Mouse (Mus musculus): ENCODE measurements around the gene Gtf3c6. TPM values are rescaled to one million over a fixed set of nuclear protein-coding genes. Genes with fewer than 3 reads are reported as not detected.
A peak's percentile ranks its signal among the peaks of the same experiment; 100 is the strongest.

Gene Gtf3c6
- polyA plus RNA-seq, 1 experiment, result 31.6 TPM

DNA sequence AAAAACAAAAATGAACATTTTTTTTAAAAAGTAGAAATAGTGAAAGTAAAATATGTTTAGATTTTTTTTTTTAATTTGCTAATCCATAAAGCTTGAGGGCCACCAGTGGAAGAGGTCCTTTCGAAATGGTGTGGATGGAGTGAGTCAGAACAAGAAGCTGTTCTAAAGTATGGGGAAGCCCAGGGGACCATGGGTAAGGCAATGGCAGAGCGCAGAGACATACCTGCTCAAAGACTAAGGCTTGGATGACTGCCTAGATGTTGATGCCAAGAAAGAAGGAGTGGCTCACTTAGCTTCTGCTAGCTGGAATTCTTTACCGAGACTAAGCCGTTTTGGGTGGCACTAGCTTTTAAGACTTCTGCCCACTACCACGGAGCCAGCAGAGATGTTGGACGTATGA is 4.3 kb upstream of the Gtf3c6 start:
- TF ChIP-seq CTCF (IDR thresholded peaks at IDR 0.05; ENCODE audit: extremely low read depth, insufficient read depth, low read length), result no peak
- TF ChIP-seq POLR2A (IDR thresholded peaks at IDR 0.05; ENCODE audit: extremely low read depth, insufficient read depth, low read length), result no peak
- no peak overlapping the region for H3K27ac ChIP-seq (ENCODE audit: insufficient read depth, low read length)

DNA sequence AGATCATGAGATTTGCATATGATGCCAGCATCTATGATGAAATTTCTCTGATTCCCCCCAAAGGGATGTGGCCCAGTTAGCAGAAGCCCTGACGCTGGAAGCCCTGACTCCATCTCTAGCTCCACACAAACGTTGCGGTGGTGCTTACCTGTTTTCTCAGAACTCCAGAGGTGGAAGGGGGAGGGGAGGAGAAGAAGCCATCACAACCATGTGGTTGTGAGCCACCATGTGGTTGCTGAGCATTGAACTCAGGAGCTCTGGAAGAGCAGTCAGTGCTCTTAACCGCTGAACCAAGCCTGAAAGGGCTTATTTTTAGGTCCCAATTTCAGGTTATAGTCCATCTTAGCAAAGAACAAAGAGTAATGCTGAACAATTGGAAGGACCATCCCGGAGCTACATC is 2.4 kb upstream of the Gtf3c6 start:
- Histone ChIP-seq H3K4me3 (ENCODE audit: insufficient read depth, low read length) (no peak overlapping the region), H3K27ac (ENCODE audit: insufficient read depth, low read length) (no peak overlapping the region), H3K4me1 (ENCODE audit: control insufficient read depth, insufficient read depth, low read length) (peaks cover 2% of the 10 kb centered on the region)
- TF ChIP-seq CTCF (IDR thresholded peaks at IDR 0.05; ENCODE audit: extremely low read depth, insufficient read depth, low read length), result no peak
- no peak for TF ChIP-seq POLR2A (IDR thresholded peaks at IDR 0.05; ENCODE audit: extremely low read depth, insufficient read depth, low read length)

More for the DNA sequence above, 4.3 kb upstream of the Gtf3c6 start:
- Histone ChIP-seq H3K4me3 (ENCODE audit: insufficient read depth, low read length) (no peak overlapping the region), H3K4me1 (ENCODE audit: control insufficient read depth, insufficient read depth, low read length) (no peaks in the 10 kb centered on the region)

DNA sequence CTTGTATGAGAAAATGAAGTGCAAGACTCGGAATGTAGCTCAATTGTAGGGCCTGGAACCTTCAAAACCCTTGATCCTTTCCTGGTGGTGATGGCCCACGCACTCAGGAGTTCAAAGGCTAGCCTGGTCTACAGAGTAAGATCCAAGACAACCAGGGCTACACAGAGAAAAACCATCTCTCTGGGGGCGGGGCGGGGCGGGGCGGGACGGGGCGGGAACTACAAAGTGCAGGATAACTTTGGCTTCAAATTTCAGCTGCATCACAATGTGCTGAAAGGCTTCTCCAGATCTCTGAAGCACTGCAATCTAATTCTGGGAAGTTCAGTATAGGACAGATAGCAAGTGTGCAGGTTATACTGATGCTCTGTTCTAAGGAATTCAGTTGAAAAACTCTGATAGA is 1.6 kb upstream of the Gtf3c6 start:
- Histone ChIP-seq H3K27ac (ENCODE audit: insufficient read depth, low read length) (no peak overlapping the region), H3K4me1 (ENCODE audit: control insufficient read depth, insufficient read depth, low read length) (peaks cover 2% of the 10 kb centered on the region), H3K4me3 (ENCODE audit: insufficient read depth, low read length) (no peak overlapping the region)
- no peak for TF ChIP-seq POLR2A (IDR thresholded peaks at IDR 0.05; ENCODE audit: extremely low read depth, insufficient read depth, low read length)
- TF ChIP-seq CTCF (IDR thresholded peaks at IDR 0.05; ENCODE audit: extremely low read depth, insufficient read depth, low read length), result no peak

DNA sequence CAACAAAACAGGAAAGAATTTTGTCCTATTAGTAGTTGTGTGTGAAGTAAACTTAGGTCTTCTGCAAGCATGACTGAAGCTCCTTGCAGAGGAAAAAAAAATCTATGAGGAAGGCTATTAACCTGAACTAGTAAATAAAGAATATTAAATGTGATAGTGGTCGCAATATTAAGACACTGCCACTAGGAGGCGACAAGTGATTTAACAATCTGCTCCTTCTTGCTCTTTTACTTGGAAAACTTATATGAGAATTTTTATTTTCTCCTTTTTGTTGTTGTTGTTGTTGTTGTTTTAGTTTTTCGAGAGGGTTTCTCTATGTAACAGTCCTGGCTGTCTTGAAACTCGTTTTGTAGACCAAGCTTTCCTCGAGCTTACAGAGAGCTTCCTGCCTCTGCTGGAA is 1.1 kb upstream of the Gtf3c6 start:
- peaks cover 2% of the 10 kb centered on the region for H3K4me1 ChIP-seq (ENCODE audit: control insufficient read depth, insufficient read depth, low read length)
- no peak overlapping the region for H3K4me3 ChIP-seq (ENCODE audit: insufficient read depth, low read length)
- no peak overlapping the region for H3K27ac ChIP-seq (ENCODE audit: insufficient read depth, low read length)
- no peak for TF ChIP-seq CTCF (IDR thresholded peaks at IDR 0.05; ENCODE audit: extremely low read depth, insufficient read depth, low read length)
- no peak for TF ChIP-seq POLR2A (IDR thresholded peaks at IDR 0.05; ENCODE audit: extremely low read depth, insufficient read depth, low read length)

DNA sequence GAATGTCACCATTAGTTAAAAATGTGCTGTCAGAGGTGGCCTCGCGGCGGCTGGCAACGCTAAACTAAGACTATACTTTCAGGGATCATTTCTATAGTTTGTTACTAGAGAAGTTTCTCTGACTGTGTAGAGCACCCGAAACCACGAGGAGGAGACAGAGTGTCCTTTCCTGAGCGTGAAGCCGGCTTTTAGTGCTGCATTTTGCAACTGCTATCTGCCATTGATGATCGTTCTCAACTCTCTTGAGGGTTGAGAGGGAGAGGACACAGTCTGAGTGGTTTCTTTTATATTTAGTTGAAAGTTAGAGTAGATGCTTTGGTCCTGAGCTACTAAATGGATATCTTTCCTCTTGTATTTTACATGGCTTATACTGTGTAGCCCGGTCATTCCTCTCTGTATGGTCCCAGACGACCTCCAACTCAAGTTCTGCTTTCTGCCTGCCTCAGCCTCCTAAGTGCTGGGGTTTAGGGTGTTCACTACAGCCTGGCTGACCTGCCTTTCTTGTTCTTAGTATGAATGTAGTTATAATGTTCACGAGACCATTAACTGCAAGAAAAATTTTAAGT is 576 bp upstream of the Gtf3c6 start:
- Histone ChIP-seq H3K27ac (ENCODE audit: insufficient read depth, low read length) (no peak overlapping the region), H3K4me1 (ENCODE audit: control insufficient read depth, insufficient read depth, low read length) (peaks cover 2% of the 10 kb centered on the region), H3K4me3 (ENCODE audit: insufficient read depth, low read length) (peak overlapping the region; percentile 46; the same call in 1 of the 2 replicates)
- TF ChIP-seq CTCF (IDR thresholded peaks at IDR 0.05; ENCODE audit: extremely low read depth, insufficient read depth, low read length), result peak; percentile 26; the same call in 1 of the 2 replicates
- TF ChIP-seq POLR2A (IDR thresholded peaks at IDR 0.05; ENCODE audit: extremely low read depth, insufficient read depth, low read length), result peak; percentile 89

DNA sequence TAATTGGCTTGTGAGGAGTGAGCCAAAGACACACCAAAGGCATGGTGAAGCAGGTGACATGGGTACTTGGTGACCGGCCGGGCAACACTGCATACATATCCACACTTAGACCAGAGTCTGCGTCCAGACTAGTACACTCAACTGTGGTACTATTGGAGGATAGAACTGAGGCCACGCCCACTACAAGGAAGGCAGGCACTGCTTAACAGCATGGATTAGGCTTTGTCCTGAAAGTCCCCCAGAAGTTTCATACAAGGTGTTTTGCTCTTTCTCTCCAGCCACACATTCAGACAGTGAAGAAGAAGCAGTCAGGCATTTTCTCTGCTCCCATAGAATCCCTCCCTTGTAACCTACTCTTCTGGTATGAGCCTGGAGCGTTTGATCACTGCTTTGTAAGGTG is 1.2 kb downstream of the Gtf3c6 start:
- no peak overlapping the region for H3K27ac ChIP-seq (ENCODE audit: insufficient read depth, low read length)

DNA sequence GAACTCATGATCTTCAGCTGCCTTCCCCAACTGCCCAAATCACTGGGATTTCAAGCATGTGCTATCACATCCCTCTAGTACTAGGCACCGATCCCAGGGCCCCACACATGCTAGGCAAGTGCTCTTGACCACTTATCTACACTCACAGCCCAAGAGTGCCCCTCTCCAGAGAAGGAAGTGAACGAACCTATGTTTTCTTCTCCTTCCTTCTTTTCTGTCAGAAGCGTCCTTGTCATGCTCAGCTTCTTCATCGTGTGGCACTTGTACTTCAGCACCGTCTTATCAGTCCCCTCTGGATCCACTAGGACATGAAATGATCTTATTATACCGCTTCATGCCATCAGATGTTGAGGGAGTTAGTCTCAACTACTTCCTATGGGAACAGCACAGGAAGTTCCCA is 6.9 kb downstream of the Gtf3c6 start:
- TF ChIP-seq CTCF (IDR thresholded peaks at IDR 0.05; ENCODE audit: extremely low read depth, insufficient read depth, low read length) (no peak), POLR2A (IDR thresholded peaks at IDR 0.05; ENCODE audit: extremely low read depth, insufficient read depth, low read length) (no peak)
- no peak overlapping the region for H3K27ac ChIP-seq (ENCODE audit: insufficient read depth, low read length)
- H3K4me3 ChIP-seq (ENCODE audit: insufficient read depth, low read length), result no peak overlapping the region
- H3K4me1 ChIP-seq (ENCODE audit: control insufficient read depth, insufficient read depth, low read length), result no peaks in the 10 kb centered on the region

More for the DNA sequence above, 1.2 kb downstream of the Gtf3c6 start:
- H3K4me3 ChIP-seq (ENCODE audit: insufficient read depth, low read length), result peak overlapping the region; percentile 46
- H3K4me1 ChIP-seq (ENCODE audit: control insufficient read depth, insufficient read depth, low read length), result peaks cover 2% of the 10 kb centered on the region
- no peak for TF ChIP-seq POLR2A (IDR thresholded peaks at IDR 0.05; ENCODE audit: extremely low read depth, insufficient read depth, low read length)
- no peak for TF ChIP-seq CTCF (IDR thresholded peaks at IDR 0.05; ENCODE audit: extremely low read depth, insufficient read depth, low read length)

DNA sequence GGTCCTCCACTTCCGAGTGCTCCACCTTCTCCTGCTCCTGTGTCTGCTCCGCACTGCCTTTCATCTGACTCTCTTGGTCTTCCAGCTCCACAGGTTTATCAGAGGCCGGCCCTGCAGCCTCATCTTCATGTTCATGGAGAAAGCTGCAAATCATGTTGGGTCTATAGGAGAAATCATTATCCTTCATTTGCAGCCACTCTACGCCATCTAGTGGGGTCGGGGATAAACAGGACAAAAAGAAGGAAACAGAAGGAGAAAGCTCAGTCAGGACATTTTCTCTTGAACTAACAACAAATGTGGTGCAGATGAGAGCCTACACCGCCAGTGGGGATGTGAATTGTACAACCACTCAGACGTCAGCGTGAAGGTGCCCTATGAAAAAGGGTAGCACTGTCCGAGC is 8.3 kb downstream of the Gtf3c6 start:
- Histone ChIP-seq H3K4me1 (ENCODE audit: control insufficient read depth, insufficient read depth, low read length) (no peaks in the 10 kb centered on the region), H3K27ac (ENCODE audit: insufficient read depth, low read length) (no peak overlapping the region), H3K4me3 (ENCODE audit: insufficient read depth, low read length) (no peak overlapping the region)
- TF ChIP-seq CTCF (IDR thresholded peaks at IDR 0.05; ENCODE audit: extremely low read depth, insufficient read depth, low read length) (peak; percentile 18; the same call in 1 of the 2 replicates), POLR2A (IDR thresholded peaks at IDR 0.05; ENCODE audit: extremely low read depth, insufficient read depth, low read length) (no peak)

DNA sequence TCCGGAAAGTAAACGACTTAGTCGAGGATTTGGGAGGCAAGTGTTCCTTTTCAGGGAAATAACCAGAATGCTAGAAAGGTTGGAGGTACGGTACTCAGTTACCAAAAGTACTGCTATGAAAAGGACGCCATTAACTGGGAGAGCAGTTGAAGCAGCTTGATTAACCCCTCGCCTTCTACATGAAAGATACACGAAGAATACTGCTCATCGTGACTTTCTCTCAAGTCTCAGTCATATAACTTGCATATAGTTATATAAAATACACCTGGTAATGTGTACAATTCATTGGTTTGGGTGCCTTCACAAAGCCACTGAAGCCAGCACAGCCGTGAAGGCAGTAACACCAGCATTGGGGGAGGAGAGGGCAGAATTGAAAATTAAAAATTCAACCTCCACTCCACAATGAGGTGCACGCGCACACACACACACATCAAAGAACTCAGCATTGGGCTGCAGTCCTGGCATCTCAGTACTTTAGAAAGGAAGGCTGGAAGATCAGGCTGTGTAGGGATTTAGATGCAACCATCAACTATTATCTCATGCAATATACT is 10.7 kb downstream of the Gtf3c6 start:
- Histone ChIP-seq H3K4me3 (ENCODE audit: insufficient read depth, low read length) (peak overlapping the region; percentile 73), H3K27ac (ENCODE audit: insufficient read depth, low read length) (no peak overlapping the region), H3K4me1 (ENCODE audit: control insufficient read depth, insufficient read depth, low read length) (no peaks in the 10 kb centered on the region)
- no peak; the same call in 1 of the 2 replicates for TF ChIP-seq POLR2A (IDR thresholded peaks at IDR 0.05; ENCODE audit: extremely low read depth, insufficient read depth, low read length)
- no peak for TF ChIP-seq CTCF (IDR thresholded peaks at IDR 0.05; ENCODE audit: extremely low read depth, insufficient read depth, low read length)

Data from cortical plate, adult 2 months (tissue).